Mouse (Mus musculus) lung, postnatal 0 days (tissue): Measurements from ENCODE around the gene Rag1.

Source experiments
- CTCF ChIP-seq: IDR thresholded peaks from 2 replicates; pipeline ENCODE4 v1.5.1; 2016; ENCODE audit warnings: antibody characterized with exemption, mild to moderate bottlenecking
- EP300 ChIP-seq: IDR thresholded peaks from 2 replicates; pipeline ENCODE4 v1.6.1; 2016; ENCODE audit warnings: antibody characterized with exemption, mild to moderate bottlenecking, control low read depth

DNA sequence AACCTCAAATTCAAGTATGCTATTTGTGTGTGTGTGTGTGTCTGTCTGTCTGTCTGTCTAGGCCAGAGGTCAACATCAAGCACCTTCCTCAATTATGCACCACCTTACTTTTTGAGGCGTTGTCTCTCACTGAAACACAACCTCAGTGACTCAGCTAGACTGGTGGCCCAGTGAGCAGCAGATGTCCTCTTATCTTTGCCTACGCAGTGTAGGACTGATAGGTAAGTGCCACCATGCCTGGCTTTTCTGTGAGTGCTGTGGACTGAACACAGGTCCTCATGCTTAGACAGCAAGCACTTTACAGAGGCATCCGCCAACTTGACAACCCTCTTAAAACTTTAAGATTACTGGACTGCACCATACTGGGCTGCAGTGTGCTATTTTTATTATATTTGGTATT, 19.4 kb upstream of the Rag1 start:
- no peak for TF ChIP-seq CTCF
- no peak for TF ChIP-seq EP300
